Mouse (Mus musculus) embryonic facial prominence, embryonic 15.5 days (tissue): ENCODE measurements around the gene Oaz3. TPM values are rescaled to one million over a fixed set of nuclear protein-coding genes. Genes with fewer than 3 reads are reported as not detected.
A peak's percentile ranks its signal among the peaks of the same experiment; 100 is the strongest.

Experiments
- ATAC-seq: fragments of 200-750 bp; cut with Nextera tagmentation; 2 replicates; pipeline ENCODE4 v1.8.0; 2017; ENCODE audit warnings: low read depth, moderate TSS enrichment; ENCODE audit not compliant: insufficient number of reproducible peaks, low FRiP score, low TSS enrichment
- H3K27ac ChIP-seq: fragments of 300-500 bp; sonication (generic); replicated peaks from 2 replicates; pipeline ENCODE4 v1.5.1; 2015; ENCODE audit warnings: mild to moderate bottlenecking, inconsistent platforms
- H3K27me3 ChIP-seq: fragments of 300-500 bp; sonication (generic); 2 replicates; pipeline ENCODE4 v1.6.1; 2015; ENCODE audit warnings: inconsistent platforms
- H3K36me3 ChIP-seq: fragments of 300-500 bp; sonication (generic); 2 replicates; pipeline ENCODE4 v1.6.1; 2015; ENCODE audit warnings: mild to moderate bottlenecking, inconsistent platforms
- H3K4me1 ChIP-seq: fragments of 300-500 bp; sonication (generic); 2 replicates; pipeline ENCODE4 v1.6.1; 2015; ENCODE audit warnings: inconsistent platforms
- H3K4me2 ChIP-seq: fragments of 300-500 bp; sonication (generic); replicated peaks from 2 replicates; pipeline ENCODE4 v1.6.1; 2015; ENCODE audit warnings: mild to moderate bottlenecking, inconsistent platforms
- H3K4me3 ChIP-seq: fragments of 300-500 bp; sonication (generic); replicated peaks from 2 replicates; pipeline ENCODE4 v1.5.1; 2015; ENCODE audit warnings: mild to moderate bottlenecking, inconsistent platforms
- H3K9ac ChIP-seq: fragments of 300-500 bp; sonication (generic); 2 replicates; pipeline ENCODE4 v1.6.1; 2015; ENCODE audit warnings: inconsistent platforms
- H3K9me3 ChIP-seq: fragments of 300-500 bp; sonication (generic); replicated peaks from 2 replicates; pipeline ENCODE4 v1.6.1; 2016; ENCODE audit warnings: inconsistent platforms
- WGBS: fragments of 180-500 bp; shearing (Covaris S2); methylation state at CpG from one replicate; pipeline ENCODE4 v1.1.7; 2015; 5-methylcytosine and 5-hydroxymethylcytosine counted together
- polyA plus RNA-seq: library from polyadenylated mRNA; unstranded; fragments of >200 nt; fragmentation: Nextera tagmentation; extraction: Ambion mirVana; gene quantifications from 2 replicates; pipeline ENCODE4 v1.2.1, GENCODE M21; 2015

Gene Oaz3
- polyA plus RNA-seq, 1 experiment from 2014 or later: 0.40 TPM

DNA sequence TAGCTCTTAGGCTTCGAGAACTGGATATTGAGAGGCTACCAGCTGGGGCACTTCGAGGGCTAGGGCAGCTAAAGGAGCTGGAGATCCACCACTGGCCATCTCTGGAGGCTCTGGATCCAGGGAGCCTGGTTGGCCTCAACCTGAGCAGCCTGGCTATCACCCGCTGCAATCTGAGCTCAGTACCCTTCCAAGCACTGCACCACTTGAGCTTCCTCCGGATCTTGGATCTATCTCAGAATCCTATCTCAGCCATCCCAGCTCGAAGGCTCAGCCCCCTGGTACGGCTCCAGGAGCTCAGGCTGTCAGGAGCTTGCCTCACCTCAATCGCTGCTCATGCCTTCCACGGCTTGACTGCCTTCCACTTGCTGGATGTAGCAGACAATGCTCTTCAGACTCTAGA, 41.3 kb downstream of the Oaz3 start:
- peaks cover 50% of the 10 kb centered on the region for H3K27me3 ChIP-seq
- WGBS: 56% methylated on average over 8 of the region's 8 CpGs
- no peaks in the 10 kb centered on the region for H3K9me3 ChIP-seq
- H3K4me3 ChIP-seq: no peak overlapping the region
- no peaks in the 10 kb centered on the region for H3K36me3 ChIP-seq
- no peak overlapping the region for H3K9ac ChIP-seq
- no peak overlapping the region for H3K27ac ChIP-seq
- no peak for ATAC-seq
- H3K4me1 ChIP-seq: peaks cover 29% of the 10 kb centered on the region
- no peak overlapping the region for H3K4me2 ChIP-seq

DNA sequence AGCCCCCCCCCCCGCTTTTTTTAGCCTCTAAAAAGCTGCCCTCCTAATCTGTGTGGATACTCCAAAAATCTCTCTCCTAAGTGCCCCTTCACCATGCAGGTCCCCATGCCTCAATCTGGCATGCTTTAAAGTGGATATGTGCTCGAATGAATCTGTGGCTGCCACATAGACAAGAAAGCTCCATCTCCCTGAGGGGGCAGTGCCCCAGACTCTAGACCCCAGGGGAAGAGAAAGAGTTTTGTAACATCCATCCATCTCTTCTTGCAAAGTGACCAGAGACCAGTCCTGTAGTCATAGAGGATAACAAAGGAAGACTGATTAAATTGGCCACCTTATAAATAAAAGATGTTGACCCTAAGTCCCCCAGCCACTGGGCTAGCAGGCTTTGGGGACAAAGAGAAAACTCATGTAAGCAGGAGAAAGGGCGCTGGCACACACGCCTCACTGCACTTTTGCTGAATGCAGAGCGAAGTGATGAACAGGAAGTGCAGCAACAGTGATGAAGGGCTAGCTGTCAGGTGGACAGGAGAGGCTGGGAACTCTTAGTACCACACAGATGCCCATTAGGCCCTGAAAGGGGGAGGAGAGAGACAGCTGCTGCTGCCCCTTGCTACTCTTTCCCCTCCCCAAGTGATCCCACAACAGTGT, 43.9 kb downstream of the Oaz3 start:
- no peak overlapping the region for H3K4me3 ChIP-seq
- H3K9me3 ChIP-seq: no peaks in the 10 kb centered on the region
- 45% methylated on average over 5 of the region's 5 CpGs for WGBS
- H3K27ac ChIP-seq: no peak overlapping the region
- H3K9ac ChIP-seq: no peak overlapping the region
- peaks cover 24% of the 10 kb centered on the region for H3K4me1 ChIP-seq
- ATAC-seq: no peak
- peaks cover 62% of the 10 kb centered on the region for H3K27me3 ChIP-seq
- H3K4me2 ChIP-seq: peak overlapping the region; percentile 48; the same call in 1 of the 2 replicates
- no peaks in the 10 kb centered on the region for H3K36me3 ChIP-seq

DNA sequence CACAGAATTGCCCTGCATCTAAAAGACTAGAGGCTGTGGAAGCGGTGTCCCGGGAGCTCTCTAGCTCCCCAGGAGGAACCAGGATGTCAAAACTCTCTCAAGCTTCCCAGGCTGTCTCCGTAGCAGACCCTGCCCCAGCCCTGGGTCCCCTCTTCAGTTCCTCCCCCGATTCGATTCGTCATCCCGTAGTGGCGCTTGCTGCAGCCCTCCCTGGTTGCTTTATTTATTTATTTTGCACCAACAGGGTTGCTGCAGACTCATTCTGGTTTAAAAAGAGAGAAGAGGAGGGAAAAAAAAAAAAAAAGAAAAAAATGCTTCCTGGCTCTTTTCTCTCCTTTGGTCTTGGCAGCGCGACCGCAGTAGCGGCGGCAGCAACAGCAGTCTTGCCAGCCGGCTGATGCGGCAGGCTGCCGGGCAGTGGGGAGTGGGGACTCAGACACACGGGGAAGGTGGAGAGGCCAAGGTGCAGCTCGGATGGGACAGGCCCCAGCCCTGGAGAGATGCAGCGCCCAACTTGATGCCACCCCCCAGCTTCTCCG, 44.7 kb downstream of the Oaz3 start:
- Histone ChIP-seq H3K9me3 (no peaks in the 10 kb centered on the region), H3K36me3 (no peaks in the 10 kb centered on the region), H3K4me1 (peaks cover 16% of the 10 kb centered on the region), H3K4me3 (peak overlapping the region; percentile 28), H3K27me3 (peaks cover 62% of the 10 kb centered on the region), H3K9ac (peak overlapping the region; percentile 12; the same call in 1 of the 2 replicates), H3K27ac (no peak overlapping the region), H3K4me2 (peak overlapping the region; percentile 48)
- 1% methylated on average over 20 of the region's 20 CpGs for WGBS
- no peak for ATAC-seq

DNA sequence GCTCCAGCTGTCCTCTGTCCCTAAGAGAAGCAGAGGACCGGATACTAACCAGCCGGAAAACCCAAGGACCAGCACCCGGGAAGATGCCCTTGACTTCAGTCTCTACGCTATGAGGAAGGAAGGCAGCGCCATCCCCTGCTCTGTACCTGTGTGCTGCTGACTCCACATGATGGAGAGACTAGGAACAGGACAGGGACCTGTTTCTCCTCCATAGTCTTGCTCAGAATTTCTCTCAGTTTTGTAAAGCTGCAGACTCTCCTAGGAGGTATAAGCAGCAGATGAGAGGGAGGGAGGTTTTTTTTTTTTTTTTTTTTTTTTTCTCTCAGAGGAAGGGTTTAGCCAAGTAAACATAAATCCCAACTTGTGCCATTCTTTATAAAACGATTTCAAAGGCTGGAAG, 45.5 kb downstream of the Oaz3 start, which contains the start of gene Lingo4:
Gene Lingo4, plus strand, starts transcription at position 301 of the 400 bp plus-strand sequence.
- Histone ChIP-seq H3K27me3 (peaks cover 59% of the 10 kb centered on the region), H3K4me1 (peaks cover 11% of the 10 kb centered on the region)
- no peak for ATAC-seq

DNA sequence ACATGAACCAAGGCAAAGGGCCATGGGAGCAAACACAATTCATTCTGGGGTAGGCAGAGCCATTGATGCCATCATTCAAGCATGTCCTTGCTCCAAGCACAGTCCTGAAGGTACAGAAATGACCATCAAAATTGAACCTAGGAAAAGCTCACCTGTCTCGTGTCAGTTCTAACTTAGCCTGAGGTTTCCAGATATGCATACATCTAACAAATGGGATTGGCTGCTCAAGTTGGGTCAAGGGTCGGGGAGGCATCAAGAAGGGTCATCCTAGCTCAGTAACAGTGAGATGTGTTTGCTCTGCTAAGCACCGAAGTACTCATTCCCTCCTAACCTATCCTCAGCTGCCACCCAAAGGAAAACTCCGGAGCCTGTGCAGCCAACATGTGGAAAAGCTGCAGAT, 46.9 kb downstream of the Oaz3 start:
- H3K27ac ChIP-seq: no peak overlapping the region
- 73% methylated on average over 4 of the region's 4 CpGs for WGBS
- no peaks in the 10 kb centered on the region for H3K9me3 ChIP-seq
- H3K4me3 ChIP-seq: no peak overlapping the region
- no peaks in the 10 kb centered on the region for H3K36me3 ChIP-seq
- H3K9ac ChIP-seq: no peak overlapping the region
- peaks cover 11% of the 10 kb centered on the region for H3K4me1 ChIP-seq
- H3K4me2 ChIP-seq: no peak overlapping the region
- H3K27me3 ChIP-seq: peaks cover 47% of the 10 kb centered on the region
- no peak for ATAC-seq

More for the DNA sequence above, 45.5 kb downstream of the Oaz3 start, which contains the start of gene Lingo4:
- peak within 1 kb of the TSS; percentile 12; the same call in 1 of the 2 replicates for H3K9ac ChIP-seq
- H3K9me3 ChIP-seq: no peaks in the 10 kb centered on the region
- 65% methylated on average over 6 of the region's 6 CpGs for WGBS
- no peak within 1 kb of the TSS for H3K27ac ChIP-seq
- peak within 1 kb of the TSS; percentile 48 for H3K4me2 ChIP-seq
- H3K36me3 ChIP-seq: no peaks in the 10 kb centered on the region
- H3K4me3 ChIP-seq: peak within 1 kb of the TSS; percentile 28

DNA sequence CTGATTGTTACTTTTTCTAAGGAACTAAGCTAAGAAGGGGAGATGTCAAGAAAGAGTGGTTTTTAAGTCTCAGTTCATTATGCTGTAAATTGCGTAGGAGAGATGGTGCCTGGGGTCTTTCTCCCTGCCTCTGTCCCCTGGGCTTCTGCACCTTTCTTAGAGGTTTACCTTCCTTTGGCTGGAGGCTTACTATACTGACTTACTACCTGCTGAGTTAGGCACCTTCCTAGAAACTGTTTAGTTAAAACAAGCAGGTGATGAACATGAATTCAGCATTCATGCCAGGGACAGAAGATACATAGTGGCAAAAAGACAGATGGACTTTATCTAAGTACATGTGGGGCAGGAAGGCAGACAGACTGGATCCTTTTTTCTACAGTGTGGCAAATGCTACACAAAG, 47.4 kb downstream of the Oaz3 start:
- Histone ChIP-seq H3K27me3 (peaks cover 42% of the 10 kb centered on the region), H3K4me2 (no peak overlapping the region), H3K9ac (no peak overlapping the region), H3K27ac (no peak overlapping the region), H3K4me3 (no peak overlapping the region), H3K4me1 (peaks cover 11% of the 10 kb centered on the region), H3K9me3 (no peaks in the 10 kb centered on the region), H3K36me3 (no peaks in the 10 kb centered on the region)
- ATAC-seq: no peak
- 84% methylated on average over 1 of the region's 1 CpGs for WGBS

DNA sequence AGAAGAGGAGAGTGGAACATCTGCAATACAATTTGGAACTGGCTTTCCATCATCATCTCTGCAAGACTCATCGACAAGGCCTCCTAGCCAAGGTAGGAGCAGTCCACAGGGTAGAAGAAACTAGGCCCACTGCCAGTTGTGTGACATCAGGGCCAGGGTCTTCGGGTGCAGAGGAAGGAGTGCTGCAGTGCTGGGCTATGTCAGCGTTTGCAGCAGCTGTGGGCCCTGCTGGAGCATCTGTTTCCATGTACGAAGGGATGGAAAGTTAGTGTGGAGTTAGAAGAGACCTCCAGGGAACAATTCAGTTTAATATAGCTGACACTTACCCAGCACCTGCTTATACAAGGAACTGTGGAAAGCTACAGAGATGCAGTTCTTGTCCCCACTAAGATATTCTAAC, 50.7 kb downstream of the Oaz3 start:
- H3K36me3 ChIP-seq: no peaks in the 10 kb centered on the region
- H3K27ac ChIP-seq: no peak overlapping the region
- peaks cover 18% of the 10 kb centered on the region for H3K27me3 ChIP-seq
- WGBS: 52% methylated on average over 4 of the region's 4 CpGs
- ATAC-seq: no peak
- H3K4me3 ChIP-seq: no peak overlapping the region
- no peak overlapping the region for H3K9ac ChIP-seq
- H3K4me2 ChIP-seq: no peak overlapping the region
- no peaks in the 10 kb centered on the region for H3K9me3 ChIP-seq
- no peaks in the 10 kb centered on the region for H3K4me1 ChIP-seq

DNA sequence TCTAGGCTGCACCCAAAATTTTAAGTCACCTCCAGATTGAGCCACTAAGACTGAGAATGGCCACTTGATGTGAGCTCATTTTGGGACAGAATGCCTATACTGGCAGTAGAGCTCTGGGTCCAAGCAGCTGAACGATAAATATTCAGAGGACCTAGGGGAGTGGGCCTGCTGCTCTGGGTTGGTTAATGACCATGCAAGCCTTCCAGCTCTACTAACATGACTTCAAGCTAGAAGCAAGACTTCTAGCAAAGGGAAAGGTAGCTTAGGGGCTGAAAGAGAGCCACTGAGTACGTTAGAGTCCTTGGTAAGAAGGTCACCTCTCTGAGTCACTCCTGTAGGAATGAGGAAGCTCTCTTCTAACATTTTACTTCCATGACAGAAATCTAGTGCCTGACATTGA, 51.6 kb downstream of the Oaz3 start:
- peaks cover 9% of the 10 kb centered on the region for H3K27me3 ChIP-seq
- no peak overlapping the region for H3K9ac ChIP-seq
- no peaks in the 10 kb centered on the region for H3K9me3 ChIP-seq
- ATAC-seq: no peak
- 82% methylated on average over 2 of the region's 2 CpGs for WGBS
- no peak overlapping the region for H3K4me2 ChIP-seq
- H3K27ac ChIP-seq: no peak overlapping the region
- H3K36me3 ChIP-seq: no peaks in the 10 kb centered on the region
- H3K4me1 ChIP-seq: no peaks in the 10 kb centered on the region
- no peak overlapping the region for H3K4me3 ChIP-seq

DNA sequence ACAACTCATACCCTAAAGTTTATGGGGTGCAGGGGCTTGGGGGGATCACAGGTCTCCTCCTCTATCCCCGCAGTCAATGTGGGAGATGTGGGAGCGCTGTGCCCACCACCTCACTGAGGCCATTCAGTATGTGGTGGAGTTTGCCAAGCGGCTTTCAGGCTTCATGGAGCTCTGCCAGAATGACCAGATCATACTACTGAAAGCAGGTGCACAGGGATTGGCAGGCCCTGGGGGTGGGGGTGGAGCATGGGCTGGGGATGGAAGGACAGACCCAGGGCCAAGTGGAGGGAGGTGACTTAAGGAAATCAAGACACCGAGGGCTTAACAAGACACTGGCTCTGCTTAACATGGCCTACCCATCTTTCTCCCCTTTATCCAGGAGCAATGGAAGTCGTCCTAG, 52.7 kb downstream of the Oaz3 start:
- Histone ChIP-seq H3K27ac (no peak overlapping the region), H3K4me1 (no peaks in the 10 kb centered on the region), H3K9me3 (no peaks in the 10 kb centered on the region), H3K4me2 (no peak overlapping the region), H3K36me3 (no peaks in the 10 kb centered on the region), H3K4me3 (no peak overlapping the region), H3K27me3 (no peaks in the 10 kb centered on the region), H3K9ac (no peak overlapping the region)
- 81% methylated on average over 5 of the region's 5 CpGs for WGBS
- no peak for ATAC-seq

DNA sequence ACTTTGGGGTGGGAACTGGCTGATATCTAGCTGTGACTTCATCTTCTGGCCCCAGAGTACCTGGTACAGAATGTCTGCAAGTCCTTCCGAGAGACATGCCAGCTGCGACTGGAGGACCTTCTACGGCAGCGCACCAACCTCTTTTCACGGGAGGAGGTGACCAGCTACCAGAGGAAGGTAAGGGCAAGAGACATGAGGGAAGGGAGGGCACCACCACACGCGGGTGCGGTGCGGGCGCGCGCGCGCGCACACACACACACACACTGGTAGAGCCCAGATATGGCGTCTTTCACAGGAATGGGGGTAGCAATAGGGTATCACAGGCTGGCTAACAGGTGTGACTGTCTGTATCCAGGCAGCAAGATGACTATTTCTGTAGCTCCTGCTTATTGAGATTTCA, 54.3 kb downstream of the Oaz3 start:
- Histone ChIP-seq H3K36me3 (no peaks in the 10 kb centered on the region), H3K9me3 (no peaks in the 10 kb centered on the region), H3K9ac (no peak overlapping the region), H3K4me1 (no peaks in the 10 kb centered on the region), H3K4me2 (no peak overlapping the region), H3K27ac (no peak overlapping the region), H3K4me3 (no peak overlapping the region), H3K27me3 (no peaks in the 10 kb centered on the region)
- WGBS: 93% methylated on average over 16 of the region's 16 CpGs
- ATAC-seq: no peak

DNA sequence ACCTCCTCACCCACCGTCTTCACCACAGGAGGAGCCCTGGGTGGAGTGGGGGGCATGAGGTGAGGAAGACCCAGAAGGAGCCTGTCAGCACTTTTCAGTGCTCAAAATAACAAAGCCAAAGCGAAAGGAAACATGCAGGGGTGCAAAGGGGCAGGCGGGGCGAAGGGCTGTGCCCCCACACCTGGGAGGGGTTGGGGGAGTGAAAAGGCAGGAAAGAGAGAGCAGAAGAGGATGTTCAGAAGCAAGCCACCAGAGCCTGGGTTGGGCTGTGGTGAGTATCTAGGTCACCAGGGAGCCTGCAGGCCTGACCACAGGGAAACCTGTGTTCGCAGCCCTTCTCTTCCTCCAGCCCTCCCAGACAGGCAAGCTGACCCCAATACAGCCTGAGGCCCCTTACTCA, 55.7 kb downstream of the Oaz3 start:
- Histone ChIP-seq H3K27ac (no peak overlapping the region), H3K4me1 (no peaks in the 10 kb centered on the region), H3K4me3 (no peak overlapping the region), H3K9ac (no peak overlapping the region), H3K4me2 (no peak overlapping the region), H3K36me3 (no peaks in the 10 kb centered on the region), H3K27me3 (no peaks in the 10 kb centered on the region), H3K9me3 (no peaks in the 10 kb centered on the region)
- no peak for ATAC-seq
- 71% methylated on average over 5 of the region's 5 CpGs for WGBS

DNA sequence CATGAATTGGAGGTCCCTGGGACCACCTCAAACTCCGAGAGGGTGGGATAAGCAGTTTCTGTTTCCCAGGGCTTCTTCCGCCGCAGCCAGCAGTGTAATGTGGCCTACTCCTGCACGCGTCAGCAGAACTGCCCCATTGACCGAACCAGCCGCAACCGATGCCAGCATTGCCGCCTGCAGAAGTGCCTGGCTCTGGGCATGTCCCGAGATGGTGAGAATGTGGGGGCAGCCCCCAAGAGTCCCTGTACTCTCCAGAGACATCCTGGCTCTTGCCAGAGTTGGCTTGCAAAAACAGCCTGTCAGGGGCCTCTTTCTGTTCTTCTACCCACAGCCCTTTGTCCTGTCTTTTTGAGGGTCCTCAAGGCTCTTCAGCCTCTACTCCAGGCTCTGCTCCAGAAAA, 56.3 kb downstream of the Oaz3 start:
- WGBS: 88% methylated on average over 10 of the region's 10 CpGs
- ATAC-seq: no peak
- H3K9ac ChIP-seq: no peak overlapping the region
- H3K9me3 ChIP-seq: no peaks in the 10 kb centered on the region
- no peaks in the 10 kb centered on the region for H3K4me1 ChIP-seq
- no peaks in the 10 kb centered on the region for H3K27me3 ChIP-seq
- no peak overlapping the region for H3K4me3 ChIP-seq
- no peak overlapping the region for H3K4me2 ChIP-seq
- H3K27ac ChIP-seq: no peak overlapping the region
- H3K36me3 ChIP-seq: no peaks in the 10 kb centered on the region
